Mouse (Mus musculus) forelimb bud, embryonic 11.5 days (tissue): ENCODE results near the gene Myl6b.
A peak's percentile ranks its signal among the peaks of the same experiment; 100 is the strongest.
"Not testable (repeated sequence)": the region's sequence is repeated elsewhere in the genome, so short reads cannot be mapped to it uniquely, and the experiment has no call there.

Experiments
- DNase-seq: peaks from one replicate; pipeline ENCODE4 v3.0.0-alpha.2; 2012; ENCODE audit warnings: low read depth, low spot score

Myl6b gene

GRCm38 (mm10) chr10:128493695-128494666 is 4.5 kb downstream of the Myl6b start, which contains the start of gene Myl6:
Gene Myl6, minus strand, starts transcription at chr10:128494145.
- DNase-seq = peak; percentile 99

GRCm38 (mm10) chr10:128493319-128493694 is 5.2 kb downstream of the Myl6b start:
- no peak for DNase-seq

- DNase-seq = peak; percentile 36
These were observed 5.7 kb downstream of the Myl6b start for GRCm38 (mm10) chr10:128492633-128493311.

- not testable (repeated sequence) for DNase-seq
These were observed 6.4 kb downstream of the Myl6b start for GRCm38 (mm10) chr10:128492051-128492450.

GRCm38 (mm10) chr10:128491495-128491894 is 7.0 kb downstream of the Myl6b start:
- DNase-seq = no peak

- no peak for DNase-seq
These were observed 7.6 kb downstream of the Myl6b start for GRCm38 (mm10) chr10:128490912-128491311.

GRCm38 (mm10) chr10:128490232-128490631 is 8.3 kb downstream of the Myl6b start:
- no peak for DNase-seq

- DNase-seq = no peak
These were observed 8.7 kb downstream of the Myl6b start for GRCm38 (mm10) chr10:128489785-128490184.

GRCm38 (mm10) chr10:128489380-128489779 is 9.1 kb downstream of the Myl6b start:
- no peak for DNase-seq

- DNase-seq = no peak
These were observed 9.7 kb downstream of the Myl6b start for GRCm38 (mm10) chr10:128488776-128489175.

- no peak for DNase-seq
These were observed 10.4 kb downstream of the Myl6b start for GRCm38 (mm10) chr10:128487861-128488712.

- no peak for DNase-seq
These were observed 12.1 kb downstream of the Myl6b start for GRCm38 (mm10) chr10:128486370-128486769.

GRCm38 (mm10) chr10:128474366-128474765 is 24.1 kb downstream of the Myl6b start:
- DNase-seq = no peak

- DNase-seq = peak; percentile 9
These were observed 38.2 kb downstream of the Myl6b start for GRCm38 (mm10) chr10:128460270-128460630.

GRCm38 (mm10) chr10:128459409-128460269 is 38.8 kb downstream of the Myl6b start:
- DNase-seq = peak; percentile 40

GRCm38 (mm10) chr10:128458719-128459408 is 39.6 kb downstream of the Myl6b start, which contains the start of gene Smarcc2:
Gene Smarcc2, plus strand, starts transcription at chr10:128459248.
- DNase-seq = peak; percentile 51

GRCm38 (mm10) chr10:128458348-128458718 is 40.2 kb downstream of the Myl6b start:
- peak; percentile 91 for DNase-seq

GRCm38 (mm10) chr10:128457676-128458075 is 40.8 kb downstream of the Myl6b start:
- no peak for DNase-seq

GRCm38 (mm10) chr10:128455280-128455679 is 43.2 kb downstream of the Myl6b start:
- DNase-seq = peak; percentile 82

- no peak for DNase-seq
These were observed 44.0 kb downstream of the Myl6b start for GRCm38 (mm10) chr10:128454471-128454870.
